Mouse (Mus musculus) liver, adult 2 months (tissue): ENCODE data around the gene Rgs5.

Experiments used
- CTCF ChIP-seq: fragments of 200-500 bp; IDR thresholded peaks from 2 replicates; pipeline ENCODE4 v1.5.1; 2011; ENCODE audit warnings: low read depth, low read length, control low read depth
- POLR2A ChIP-seq: fragments of 200-500 bp; IDR thresholded peaks from 2 replicates; pipeline ENCODE4 v1.6.1; 2011; ENCODE audit warnings: low read length, control low read depth; ENCODE audit not compliant: insufficient read depth; ENCODE audit errors: extremely low read depth

- TF ChIP-seq POLR2A (no peak), CTCF (no peak)
These were observed 37.7 kb downstream of the Rgs5 start for GRCm38 (mm10) chr1:169693040-169693439.
